Mouse (Mus musculus) forebrain, embryonic 12.5 days (tissue): ENCODE measurements around the gene 4930568D16Rik. TPM values are rescaled to one million over a fixed set of nuclear protein-coding genes. Genes with fewer than 3 reads are reported as not detected.

Experiments used
- ATAC-seq: fragments of 200-750 bp; cut with Nextera tagmentation; 2 replicates; pipeline ENCODE4 v1.8.0; 2017; ENCODE audit warnings: moderate TSS enrichment; ENCODE audit not compliant: low FRiP score
- H3K27ac ChIP-seq: fragments of 300-500 bp; sonication (generic); 2 replicates; pipeline ENCODE4 v1.5.1; 2016; ENCODE audit warnings: mild to moderate bottlenecking
- H3K27me3 ChIP-seq: fragments of 300-500 bp; sonication (generic); 2 replicates; pipeline ENCODE4 v1.6.1; 2016; ENCODE audit warnings: mild to moderate bottlenecking
- H3K36me3 ChIP-seq: fragments of 300-500 bp; sonication (generic); replicated peaks from 2 replicates; pipeline ENCODE4 v1.6.1; 2016; ENCODE audit warnings: mild to moderate bottlenecking
- H3K4me1 ChIP-seq: fragments of 300-500 bp; sonication (generic); 2 replicates; pipeline ENCODE4 v1.6.1; 2016
- H3K4me2 ChIP-seq: fragments of 300-500 bp; sonication (generic); 2 replicates; pipeline ENCODE4 v1.6.1; 2016; ENCODE audit warnings: mild to moderate bottlenecking, moderate library complexity
- H3K4me3 ChIP-seq: fragments of 300-500 bp; sonication (generic); replicated peaks from 2 replicates; pipeline ENCODE4 v1.5.1; 2016; ENCODE audit warnings: mild to moderate bottlenecking
- H3K9ac ChIP-seq: fragments of 300-500 bp; sonication (generic); 2 replicates; pipeline ENCODE4 v1.6.1; 2016; ENCODE audit warnings: mild to moderate bottlenecking
- H3K9me3 ChIP-seq: fragments of 300-500 bp; sonication (generic); 2 replicates; pipeline ENCODE4 v1.6.1; 2016
- WGBS: fragments of 180-500 bp; shearing (Covaris S2); methylation state at CpG from one replicate; pipeline ENCODE4 v1.1.7; 2016; 5-methylcytosine and 5-hydroxymethylcytosine counted together
- polyA plus RNA-seq: library from polyadenylated mRNA; unstranded; fragments of >200 nt; fragmentation: Nextera tagmentation; extraction: Ambion mirVana; gene quantifications from 2 replicates; pipeline ENCODE4 v1.2.1, GENCODE M21; 2016

4930568D16Rik gene
- polyA plus RNA-seq, 1 experiment from 2014 or later: not detected

DNA sequence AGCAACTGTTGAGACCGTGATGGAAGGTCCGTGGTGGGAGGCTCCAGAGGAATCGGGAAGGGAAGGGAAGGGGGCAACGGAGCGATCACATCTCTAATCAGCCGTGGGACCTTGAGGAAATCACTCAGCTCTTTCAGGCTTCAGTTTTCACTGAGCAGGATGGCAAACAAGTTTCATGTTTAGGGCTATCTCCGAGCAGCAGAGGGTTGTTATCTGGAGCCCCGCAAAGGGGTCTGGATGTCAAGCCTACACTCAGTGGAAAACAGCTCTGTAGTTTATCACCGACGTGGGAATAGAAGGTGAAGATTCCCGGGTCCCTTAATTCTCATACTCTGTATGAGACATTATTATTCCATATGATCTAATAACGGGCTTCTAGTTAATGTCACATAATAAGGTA, 49.1 kb downstream of the 4930568D16Rik start:
- Histone ChIP-seq H3K4me1 (peaks cover 10% of the 10 kb centered on the region), H3K27ac (no peak overlapping the region), H3K27me3 (no peaks in the 10 kb centered on the region), H3K9me3 (no peaks in the 10 kb centered on the region), H3K9ac (no peak overlapping the region), H3K36me3 (no peaks in the 10 kb centered on the region), H3K4me2 (no peak overlapping the region), H3K4me3 (no peak overlapping the region)
- 89% methylated on average over 12 of the region's 12 CpGs for WGBS
- ATAC-seq: no peak

DNA sequence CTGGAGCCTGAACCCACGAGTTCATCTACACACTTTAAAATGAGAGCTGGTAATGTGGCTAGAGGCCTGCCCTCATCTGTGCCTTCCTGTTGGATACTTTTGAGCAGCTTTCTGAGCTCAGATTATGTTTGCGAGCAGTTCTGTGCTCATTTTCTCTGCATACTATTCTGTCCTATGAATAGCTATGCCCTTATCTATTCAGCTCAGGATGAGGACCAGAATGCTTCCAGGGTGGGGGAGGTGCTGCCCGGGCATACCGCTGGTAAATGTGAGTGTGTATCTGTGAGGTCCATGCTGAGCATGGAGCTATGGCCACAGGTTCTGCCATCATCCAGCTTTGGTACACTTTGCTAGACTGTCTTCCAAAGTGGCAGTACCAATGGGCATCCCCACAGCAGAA, 49.9 kb downstream of the 4930568D16Rik start:
- Histone ChIP-seq H3K27ac (no peak overlapping the region), H3K4me2 (no peak overlapping the region), H3K4me3 (no peak overlapping the region), H3K9ac (no peak overlapping the region), H3K27me3 (no peaks in the 10 kb centered on the region), H3K36me3 (no peaks in the 10 kb centered on the region), H3K4me1 (peaks cover 10% of the 10 kb centered on the region), H3K9me3 (no peaks in the 10 kb centered on the region)
- 85% methylated on average over 4 of the region's 4 CpGs for WGBS
- ATAC-seq: no peak

DNA sequence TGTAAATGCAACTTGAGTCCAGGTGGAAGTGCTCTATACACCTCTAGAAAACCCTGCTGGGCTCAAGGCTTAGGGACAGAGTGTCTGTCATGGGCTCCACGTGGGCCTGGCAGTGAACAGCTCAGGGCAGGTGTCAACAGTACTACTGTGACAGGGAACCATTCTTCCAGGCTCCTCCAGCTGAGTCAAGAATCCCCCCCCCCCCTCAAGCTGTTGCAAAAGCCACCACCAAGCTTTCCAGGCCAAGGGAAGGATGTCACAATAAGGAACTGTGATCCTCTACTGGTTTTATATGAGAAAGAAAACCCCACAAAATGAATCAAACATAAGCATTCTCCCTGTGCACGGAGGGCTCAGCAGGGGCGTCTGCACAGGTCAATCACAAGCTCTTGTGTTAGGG, 53.2 kb downstream of the 4930568D16Rik start:
- Histone ChIP-seq H3K27ac (no peak overlapping the region), H3K4me3 (no peak overlapping the region), H3K36me3 (no peaks in the 10 kb centered on the region), H3K4me1 (peaks cover 10% of the 10 kb centered on the region), H3K4me2 (no peak overlapping the region), H3K9ac (no peak overlapping the region), H3K9me3 (no peaks in the 10 kb centered on the region), H3K27me3 (no peaks in the 10 kb centered on the region)
- 30% methylated on average over 3 of the region's 3 CpGs for WGBS
- ATAC-seq: no peak

DNA sequence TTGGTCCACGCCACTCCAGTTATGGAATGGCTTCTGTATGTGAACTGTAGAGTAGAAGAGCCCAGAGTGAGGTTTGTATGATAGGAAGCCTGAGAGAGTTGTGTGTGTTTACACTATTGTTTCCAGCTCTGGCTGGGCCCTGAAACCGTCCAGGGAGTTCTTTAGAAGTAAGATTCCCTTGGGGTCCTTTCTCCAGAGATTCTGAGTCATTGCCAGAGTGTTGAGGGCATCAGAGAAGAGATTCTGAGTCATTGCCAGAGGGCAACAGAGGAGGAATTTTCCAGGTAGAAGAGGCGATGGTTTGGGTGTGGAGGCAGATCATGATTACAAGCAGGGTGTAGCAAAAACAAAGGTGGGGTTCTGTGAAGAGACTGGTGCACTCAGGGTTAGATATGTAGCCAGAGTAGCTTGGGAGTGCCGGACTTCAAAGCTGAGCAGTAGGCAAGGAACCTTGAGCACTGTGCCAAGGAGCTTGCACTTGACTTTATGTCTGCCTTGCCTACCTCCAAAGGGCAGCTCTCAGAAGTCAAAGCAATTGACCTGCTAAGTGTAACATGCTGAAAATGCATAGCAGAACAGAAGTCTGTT, 57.5 kb downstream of the 4930568D16Rik start:
- ATAC-seq: no peak
- WGBS: 86% methylated on average over 4 of the region's 4 CpGs

DNA sequence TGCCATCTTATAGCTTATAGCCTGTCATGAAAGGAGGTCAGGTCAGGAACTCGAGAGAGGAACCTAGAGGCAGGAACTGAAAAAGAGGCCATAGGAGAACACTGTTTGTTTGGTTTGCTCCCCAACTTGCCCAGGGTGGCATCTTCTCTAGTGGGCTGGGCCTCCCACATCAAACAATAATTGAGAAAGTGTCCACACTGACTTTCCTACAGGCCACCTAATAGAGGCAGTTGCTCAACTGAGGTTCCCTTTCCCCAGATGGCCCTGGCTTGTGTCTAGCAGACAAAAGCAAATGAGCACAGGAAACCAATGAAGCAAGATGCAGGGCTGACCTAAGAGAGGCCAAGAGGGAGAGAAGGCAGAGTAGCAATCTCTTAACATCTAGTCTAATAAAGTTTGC, 59.4 kb downstream of the 4930568D16Rik start:
- Histone ChIP-seq H3K4me3 (no peak overlapping the region), H3K9me3 (no peaks in the 10 kb centered on the region), H3K4me1 (no peaks in the 10 kb centered on the region), H3K4me2 (no peak overlapping the region), H3K9ac (no peak overlapping the region), H3K36me3 (no peaks in the 10 kb centered on the region), H3K27ac (no peak overlapping the region), H3K27me3 (no peaks in the 10 kb centered on the region)
- WGBS: 71% methylated on average over 1 of the region's 1 CpGs
- ATAC-seq: no peak

More for the DNA sequence above, 57.5 kb downstream of the 4930568D16Rik start:
- H3K4me3 ChIP-seq: no peak overlapping the region
- H3K27me3 ChIP-seq: no peaks in the 10 kb centered on the region
- no peak overlapping the region for H3K4me2 ChIP-seq
- peaks cover 5% of the 10 kb centered on the region; the same call in 1 of the 2 replicates for H3K4me1 ChIP-seq
- H3K36me3 ChIP-seq: no peaks in the 10 kb centered on the region
- no peak overlapping the region for H3K9ac ChIP-seq
- no peak overlapping the region for H3K27ac ChIP-seq
- no peaks in the 10 kb centered on the region for H3K9me3 ChIP-seq

Other genes starting within 250 kb of the 4930568D16Rik start
- gene Rab14, start 166.6 kb downstream of the 4930568D16Rik start, polyA plus RNA-seq: 355 and 396 TPM in 2 replicates
- 27.2 and 32.7 TPM in 2 replicates for gene Gsn, start 111.3 kb downstream of the 4930568D16Rik start, polyA plus RNA-seq
- gene Stom, start 30.8 kb downstream of the 4930568D16Rik start, polyA plus RNA-seq: 11.0 TPM in 2 replicates
- not detected in 2 replicates for gene 4930402F06Rik, start 29.4 kb upstream of the 4930568D16Rik start, polyA plus RNA-seq
- gene Ggta1, start 95.5 kb upstream of the 4930568D16Rik start, polyA plus RNA-seq: 4.7 and 4.9 TPM in 2 replicates
- gene Dab2ip, start 190.5 kb upstream of the 4930568D16Rik start, polyA plus RNA-seq: 36.8 and 56.9 TPM in 2 replicates